Mouse (Mus musculus): ENCODE results near the gene Cep68.

Gene Cep68

DNA sequence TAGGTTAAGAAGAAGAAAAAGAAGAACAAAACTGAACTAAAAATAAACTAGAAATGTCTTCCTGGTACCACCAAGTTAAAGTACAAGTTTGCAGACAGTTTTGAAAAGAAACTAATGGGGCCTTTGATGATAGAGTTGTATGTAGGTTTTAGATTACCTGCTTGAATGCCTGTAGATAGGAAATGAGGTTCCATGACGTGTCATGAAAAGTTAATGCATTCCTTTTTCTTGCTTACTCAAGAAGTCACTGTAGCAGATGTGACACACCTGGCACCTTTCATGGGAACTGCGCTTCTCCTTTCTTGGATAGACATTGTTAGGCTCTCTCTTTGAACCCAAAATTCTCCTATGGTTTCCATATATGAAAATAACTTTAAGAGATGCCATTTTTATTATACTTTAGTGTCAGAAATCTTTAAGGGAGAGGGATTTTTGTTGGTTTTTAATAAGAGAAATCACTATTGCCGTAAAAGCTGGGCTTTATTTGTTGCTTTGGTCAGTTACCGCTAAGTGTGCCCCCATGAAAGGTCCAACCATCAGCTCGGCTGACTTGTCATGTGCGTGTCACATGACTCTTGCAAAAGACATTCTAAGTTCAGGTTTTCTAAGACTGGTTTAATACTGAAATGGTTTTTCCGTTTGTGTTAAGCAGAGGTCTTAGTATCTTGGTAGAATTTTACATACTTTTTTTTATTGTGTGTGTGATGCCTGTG, 46.8 kb downstream of the Cep68 start:
- no peak for DNase-seq

GRCm38 (mm10) chr11:20201661-20202101, 47.5 kb downstream of the Cep68 start:
- DNase-seq = peak; percentile 71

GRCm38 (mm10) chr11:20200713-20201575, 48.3 kb downstream of the Cep68 start, which contains the start of gene Rab1a:
TSS of gene Rab1a (plus strand) at chr11:20201432.
- peak; percentile 100 for DNase-seq

DNA sequence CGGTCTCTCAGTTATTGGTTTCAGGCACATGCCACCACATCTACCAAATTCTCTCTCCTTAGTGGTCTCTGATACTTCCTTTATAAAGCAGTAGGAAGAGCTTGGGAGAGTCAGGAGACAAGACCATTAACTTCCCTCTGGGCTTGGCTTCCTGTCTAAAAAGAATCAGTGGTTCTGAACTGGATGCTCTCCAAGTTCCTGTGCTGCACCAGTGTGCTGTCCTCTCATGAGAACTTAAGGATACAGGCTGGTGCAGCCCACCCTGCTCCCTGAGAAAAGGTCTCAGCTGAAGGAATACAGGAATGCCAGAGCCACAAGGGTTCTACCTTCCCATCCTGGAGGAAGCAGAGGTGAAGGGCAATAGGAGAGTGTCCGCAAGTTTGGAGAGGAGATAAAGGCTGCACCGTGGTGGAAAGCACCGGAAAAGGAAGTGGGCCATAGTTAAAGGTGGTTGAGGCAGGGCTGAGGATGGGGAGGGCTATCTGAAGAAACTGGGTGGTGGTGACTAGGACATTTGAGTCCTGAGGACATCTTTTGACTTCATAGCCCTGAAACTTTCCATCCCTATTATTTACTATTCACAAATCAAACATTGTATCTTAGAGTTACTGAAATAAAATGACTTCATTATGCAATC, 56.0 kb downstream of the Cep68 start:
- no peak for DNase-seq

GRCm38 (mm10) chr11:20187271-20187670, 62.0 kb downstream of the Cep68 start:
- DNase-seq = no peak
